Mouse (Mus musculus) limb, embryonic 15.5 days (tissue): Measurements from ENCODE around the gene Olfr702. TPM values are rescaled to one million over a fixed set of nuclear protein-coding genes. Genes with fewer than 3 reads are reported as not detected.

Experiments
- ATAC-seq: fragments of 200-750 bp; cut with Nextera tagmentation; 2 replicates; pipeline ENCODE4 v1.8.0; 2017; ENCODE audit warnings: low read depth, moderate TSS enrichment; ENCODE audit not compliant: insufficient number of reproducible peaks, low FRiP score, low TSS enrichment
- H3K27ac ChIP-seq: fragments of 300-500 bp; sonication (generic); 2 replicates; pipeline ENCODE4 v1.5.1; 2015; ENCODE audit warnings: moderate library complexity, mild to moderate bottlenecking, inconsistent platforms
- H3K27me3 ChIP-seq: fragments of 300-500 bp; sonication (generic); 2 replicates; pipeline ENCODE4 v1.6.1; 2015; ENCODE audit warnings: inconsistent platforms
- H3K36me3 ChIP-seq: fragments of 300-500 bp; sonication (generic); 2 replicates; pipeline ENCODE4 v1.6.1; 2015; ENCODE audit warnings: inconsistent platforms
- H3K4me1 ChIP-seq: fragments of 300-500 bp; sonication (generic); 2 replicates; pipeline ENCODE4 v1.6.1; 2015; ENCODE audit warnings: inconsistent platforms
- H3K4me2 ChIP-seq: fragments of 300-500 bp; sonication (generic); 2 replicates; pipeline ENCODE4 v1.6.1; 2015; ENCODE audit warnings: mild to moderate bottlenecking, inconsistent platforms
- H3K4me3 ChIP-seq: fragments of 300-500 bp; sonication (generic); 2 replicates; pipeline ENCODE4 v1.5.1; 2015; ENCODE audit warnings: mild to moderate bottlenecking, inconsistent platforms
- H3K9ac ChIP-seq: fragments of 300-500 bp; sonication (generic); 2 replicates; pipeline ENCODE4 v1.6.1; 2015; ENCODE audit warnings: inconsistent platforms
- H3K9me3 ChIP-seq: fragments of 300-500 bp; sonication (generic); 2 replicates; pipeline ENCODE4 v1.6.1; 2016; ENCODE audit warnings: inconsistent platforms
- WGBS: fragments of 180-500 bp; shearing (Covaris S2); methylation state at CpG from one replicate; pipeline ENCODE4 v1.1.7; 2015; 5-methylcytosine and 5-hydroxymethylcytosine counted together
- polyA plus RNA-seq: library from polyadenylated mRNA; unstranded; fragments of >200 nt; fragmentation: Nextera tagmentation; extraction: Ambion mirVana; gene quantifications from 2 replicates; pipeline ENCODE4 v1.2.1, GENCODE M21; 2015

Olfr702 gene
- polyA plus RNA-seq: not detected in 2 replicates

DNA sequence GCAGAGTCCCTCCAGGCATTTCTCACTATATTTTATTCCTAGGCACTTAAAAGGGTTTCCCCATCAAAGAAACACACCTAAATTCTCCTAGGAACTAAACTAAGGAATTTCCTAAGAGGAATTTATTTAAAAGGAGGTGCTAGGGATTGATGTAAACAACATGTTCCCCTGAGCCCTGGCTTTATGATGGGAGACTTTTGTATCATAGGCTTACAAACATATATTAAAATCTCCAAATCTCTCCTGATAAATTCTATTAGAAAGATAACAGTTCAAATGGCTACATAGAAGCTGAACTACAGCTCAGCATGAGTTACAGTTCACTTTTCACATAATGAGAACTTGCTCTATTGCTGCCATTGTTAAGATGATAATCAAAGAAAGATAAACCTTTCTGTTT, at the start of gene Olfr702:
TSS of gene Olfr702 (minus strand) at position 101 of the 400 bp plus-strand sequence.
- H3K36me3 ChIP-seq: no peaks in the 10 kb centered on the region

DNA sequence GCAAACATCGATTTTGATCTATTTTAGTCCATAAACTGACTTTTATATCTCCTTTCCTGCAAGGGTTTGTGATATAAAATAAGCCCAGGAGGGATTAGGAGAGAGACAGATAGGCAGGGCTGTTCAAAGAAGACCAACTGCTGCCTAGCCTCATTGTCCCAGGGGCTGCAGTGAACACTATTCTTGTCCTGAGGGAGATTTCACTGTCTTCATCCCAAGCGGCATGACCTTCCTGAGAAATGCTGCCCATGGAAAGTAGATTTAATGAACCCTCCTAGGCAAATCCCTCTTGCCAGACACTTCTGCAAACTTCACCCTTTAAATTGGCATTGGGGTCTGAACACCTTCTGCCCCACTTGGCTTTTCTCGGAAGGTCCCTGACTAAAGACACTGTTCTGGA, 43.1 kb upstream of the Olfr702 start, which contains the start of gene Olfr705:
TSS of gene Olfr705 (minus strand) at position 101 of the 400 bp plus-strand sequence.
- 80% methylated on average over 3 of the region's 3 CpGs for WGBS
- Histone ChIP-seq H3K9me3 (no peaks in the 10 kb centered on the region), H3K4me1 (no peaks in the 10 kb centered on the region), H3K4me2 (no peak within 1 kb of the TSS), H3K9ac (no peak within 1 kb of the TSS), H3K36me3 (no peaks in the 10 kb centered on the region), H3K27me3 (no peaks in the 10 kb centered on the region), H3K4me3 (no peak within 1 kb of the TSS), H3K27ac (no peak within 1 kb of the TSS)
- ATAC-seq: no peak

More for the DNA sequence above, at the start of gene Olfr702:
- H3K9ac ChIP-seq: no peak within 1 kb of the TSS
- ATAC-seq: no peak
- H3K4me1 ChIP-seq: no peaks in the 10 kb centered on the region
- H3K4me2 ChIP-seq: no peak within 1 kb of the TSS
- H3K27ac ChIP-seq: no peak within 1 kb of the TSS
- H3K4me3 ChIP-seq: no peak within 1 kb of the TSS
- no peaks in the 10 kb centered on the region for H3K9me3 ChIP-seq
- H3K27me3 ChIP-seq: no peaks in the 10 kb centered on the region

DNA sequence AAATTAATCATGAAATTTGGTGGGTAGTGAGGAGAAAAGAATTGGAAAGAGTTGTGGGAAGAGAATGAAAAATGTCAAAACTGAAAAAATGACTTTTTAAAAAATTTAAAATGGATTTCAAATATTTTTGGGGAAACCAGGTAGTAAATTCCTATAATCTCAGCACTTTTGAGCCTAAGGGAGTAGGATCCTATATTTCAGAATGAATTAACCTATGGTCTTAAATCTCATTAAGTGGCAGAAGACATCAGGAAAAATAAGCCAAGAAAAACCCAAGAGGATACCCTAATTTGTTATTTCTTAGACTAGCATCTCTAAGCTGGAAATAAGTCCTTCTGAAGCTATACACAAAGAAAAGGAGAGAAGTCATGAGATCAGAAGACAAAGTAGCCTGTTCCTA, 29.2 kb upstream of the Olfr702 start, which contains the start of gene Olfr704:
TSS of gene Olfr704 (plus strand) at position 301 of the 400 bp plus-strand sequence.
- H3K4me2 ChIP-seq: no peak within 1 kb of the TSS
- no peak within 1 kb of the TSS for H3K27ac ChIP-seq
- H3K9me3 ChIP-seq: no peaks in the 10 kb centered on the region
- H3K36me3 ChIP-seq: no peaks in the 10 kb centered on the region
- H3K4me3 ChIP-seq: no peak within 1 kb of the TSS
- no peak within 1 kb of the TSS for H3K9ac ChIP-seq
- no peaks in the 10 kb centered on the region for H3K4me1 ChIP-seq
- H3K27me3 ChIP-seq: no peaks in the 10 kb centered on the region
- no peak for ATAC-seq

DNA sequence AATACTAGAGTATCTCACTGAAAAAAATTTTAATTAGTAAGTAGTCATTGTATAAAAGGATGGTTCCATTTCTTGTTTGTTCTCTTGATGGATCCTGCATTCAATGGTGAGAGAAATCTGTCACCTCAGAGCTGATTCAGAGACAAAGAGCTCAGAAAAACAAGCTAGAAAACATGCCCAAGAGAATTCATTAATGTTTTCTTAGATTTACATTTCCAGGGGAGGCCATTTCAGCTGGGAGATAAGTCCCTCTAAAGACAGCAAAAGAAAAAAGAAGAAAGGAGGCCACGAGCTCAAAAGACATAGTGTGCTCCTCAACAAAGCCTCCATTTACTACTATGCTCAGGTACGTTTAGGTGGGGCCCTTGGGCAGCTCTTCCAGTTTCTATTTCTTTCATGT, 9.4 kb upstream of the Olfr702 start, which contains the start of gene Olfr703:
TSS of gene Olfr703 (plus strand) at position 301 of the 400 bp plus-strand sequence.
- no peaks in the 10 kb centered on the region for H3K9me3 ChIP-seq
- no peak within 1 kb of the TSS for H3K9ac ChIP-seq
- H3K4me3 ChIP-seq: no peak within 1 kb of the TSS
- no peak for ATAC-seq
- H3K36me3 ChIP-seq: no peaks in the 10 kb centered on the region
- WGBS: 65% methylated on average over 2 of the region's 2 CpGs
- no peak within 1 kb of the TSS for H3K27ac ChIP-seq
- no peak within 1 kb of the TSS for H3K4me2 ChIP-seq
- H3K4me1 ChIP-seq: no peaks in the 10 kb centered on the region
- no peaks in the 10 kb centered on the region for H3K27me3 ChIP-seq

DNA sequence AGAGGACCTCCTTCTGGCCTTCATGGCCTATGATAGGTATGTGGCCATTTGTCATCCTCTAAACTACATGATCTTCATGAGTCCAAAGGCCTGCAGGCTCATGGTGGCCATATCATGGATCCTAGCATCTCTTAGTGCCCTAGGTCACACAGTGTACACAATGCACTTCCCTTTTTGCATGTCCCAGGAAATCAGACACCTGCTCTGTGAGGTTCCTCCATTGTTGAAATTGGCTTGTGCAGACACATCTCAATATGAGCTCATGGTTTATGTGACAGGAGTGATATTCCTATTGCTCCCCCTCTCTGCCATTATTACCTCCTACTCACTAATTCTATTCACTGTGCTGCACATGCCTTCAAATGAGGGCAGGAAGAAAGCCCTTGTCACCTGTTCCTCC, 15.3 kb downstream of the Olfr702 start:
- no peaks in the 10 kb centered on the region for H3K4me1 ChIP-seq
- no peak overlapping the region for H3K4me2 ChIP-seq
- H3K27me3 ChIP-seq: no peaks in the 10 kb centered on the region
- no peak overlapping the region for H3K27ac ChIP-seq
- H3K9me3 ChIP-seq: no peaks in the 10 kb centered on the region
- no peak overlapping the region for H3K9ac ChIP-seq
- H3K36me3 ChIP-seq: no peaks in the 10 kb centered on the region
- H3K4me3 ChIP-seq: no peak overlapping the region
- no peak for ATAC-seq

DNA sequence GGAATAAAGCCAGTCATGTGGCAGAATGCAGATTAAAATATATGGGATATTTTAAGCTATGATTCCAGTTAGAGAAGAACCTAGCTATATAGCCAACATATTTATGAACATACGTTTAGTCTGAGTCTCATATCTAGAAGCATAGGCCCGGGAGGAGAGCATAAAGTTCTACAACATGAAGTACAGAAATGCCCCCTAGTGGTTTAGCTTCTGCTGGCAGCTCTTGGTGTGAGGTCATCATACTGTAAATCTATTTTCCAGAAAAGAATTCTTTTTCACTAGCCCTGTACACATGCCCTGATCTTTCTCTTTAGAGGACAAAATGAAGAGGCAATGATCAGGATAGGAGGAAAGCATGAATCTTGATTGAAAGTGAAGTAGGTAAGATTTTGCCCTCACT, 17.9 kb downstream of the Olfr702 start:
- no peak overlapping the region for H3K4me3 ChIP-seq
- H3K27ac ChIP-seq: no peak overlapping the region
- H3K36me3 ChIP-seq: no peaks in the 10 kb centered on the region
- H3K4me2 ChIP-seq: no peak overlapping the region
- no peaks in the 10 kb centered on the region for H3K9me3 ChIP-seq
- no peaks in the 10 kb centered on the region for H3K27me3 ChIP-seq
- ATAC-seq: no peak
- H3K4me1 ChIP-seq: no peaks in the 10 kb centered on the region
- H3K9ac ChIP-seq: no peak overlapping the region
- 54% methylated on average over 2 of the region's 2 CpGs for WGBS

DNA sequence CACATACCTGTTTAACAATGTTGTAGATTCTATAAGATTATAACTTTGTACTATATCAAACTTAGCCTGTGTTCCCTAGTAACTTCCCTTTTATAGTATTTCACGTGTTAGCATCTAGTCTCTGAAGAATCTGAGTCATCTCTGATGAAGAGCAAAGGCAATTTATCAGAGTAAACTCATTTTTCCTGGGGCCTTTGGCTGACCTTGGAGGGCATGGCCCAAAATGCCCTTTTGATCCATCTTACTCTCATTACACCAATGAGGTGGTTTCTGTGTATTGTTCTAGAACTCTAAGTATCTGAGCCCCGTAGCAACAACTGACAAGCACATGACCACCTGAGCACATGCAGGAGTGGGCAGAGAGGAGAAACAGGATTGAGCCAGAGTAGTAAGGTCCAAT, 19.9 kb downstream of the Olfr702 start, which contains the start of gene Olfr701:
TSS of gene Olfr701 (plus strand) at position 301 of the 400 bp plus-strand sequence.
- no peak within 1 kb of the TSS for H3K27ac ChIP-seq
- H3K36me3 ChIP-seq: no peaks in the 10 kb centered on the region
- no peak within 1 kb of the TSS for H3K4me2 ChIP-seq
- H3K4me3 ChIP-seq: no peak within 1 kb of the TSS
- H3K4me1 ChIP-seq: no peaks in the 10 kb centered on the region
- 79% methylated on average over 2 of the region's 2 CpGs for WGBS
- no peaks in the 10 kb centered on the region for H3K9me3 ChIP-seq
- no peak for ATAC-seq
- H3K9ac ChIP-seq: no peak within 1 kb of the TSS
- H3K27me3 ChIP-seq: no peaks in the 10 kb centered on the region

DNA sequence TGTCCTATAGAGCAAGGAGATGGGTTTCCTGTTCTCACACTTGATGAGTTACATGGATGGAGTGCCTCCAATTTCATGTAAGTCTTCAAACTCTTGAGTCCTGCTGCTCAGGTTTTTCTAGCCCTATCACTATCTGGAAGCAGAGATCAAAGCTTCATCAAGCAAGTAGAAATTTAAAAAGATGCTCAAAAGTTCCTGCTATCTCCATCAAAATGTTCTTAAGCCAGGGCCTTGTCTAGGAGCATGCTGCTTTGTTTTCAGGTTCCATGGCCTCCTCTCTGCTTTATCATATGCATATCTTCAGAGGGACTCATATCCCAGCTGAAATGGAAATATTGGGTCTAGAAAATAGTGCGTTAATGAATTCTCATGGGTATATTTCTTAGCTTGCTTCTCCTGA, 25.0 kb downstream of the Olfr702 start, which contains the start of gene Olfr700:
TSS of gene Olfr700 (minus strand) at position 101 of the 400 bp plus-strand sequence.
- Histone ChIP-seq H3K27me3 (no peaks in the 10 kb centered on the region), H3K9me3 (no peaks in the 10 kb centered on the region), H3K27ac (no peak within 1 kb of the TSS), H3K9ac (no peak within 1 kb of the TSS), H3K4me2 (no peak within 1 kb of the TSS), H3K4me3 (no peak within 1 kb of the TSS), H3K36me3 (no peaks in the 10 kb centered on the region), H3K4me1 (no peaks in the 10 kb centered on the region)
- WGBS: 90% methylated on average over 1 of the region's 1 CpGs
- ATAC-seq: no peak

DNA sequence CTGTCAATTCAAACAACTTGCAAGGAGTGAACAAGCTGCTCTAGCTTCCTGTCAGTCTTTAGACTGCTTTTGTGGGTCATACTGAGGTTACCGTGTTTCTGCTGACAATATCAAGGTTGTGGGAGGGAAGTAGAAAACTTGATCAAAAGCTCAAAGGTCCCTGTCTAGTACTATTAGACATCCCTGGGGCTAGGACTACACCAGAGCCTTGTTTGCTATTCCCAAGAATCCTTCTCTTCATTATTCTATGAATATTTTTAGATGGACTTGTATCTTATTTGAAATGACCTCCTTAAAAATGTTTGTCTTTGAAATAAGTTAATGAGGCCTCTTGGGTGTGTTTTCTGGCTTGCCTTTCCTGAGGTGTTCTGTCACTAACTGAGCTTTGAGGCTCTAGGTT, 40.6 kb downstream of the Olfr702 start, which contains the start of gene Olfr699:
TSS of gene Olfr699 (minus strand) at position 101 of the 400 bp plus-strand sequence.
- Histone ChIP-seq H3K4me1 (no peaks in the 10 kb centered on the region), H3K4me3 (no peak within 1 kb of the TSS), H3K4me2 (no peak within 1 kb of the TSS), H3K27me3 (no peaks in the 10 kb centered on the region), H3K9me3 (no peaks in the 10 kb centered on the region), H3K36me3 (no peaks in the 10 kb centered on the region), H3K27ac (no peak within 1 kb of the TSS), H3K9ac (no peak within 1 kb of the TSS)
- ATAC-seq: no peak
- WGBS: 84% methylated on average over 1 of the region's 1 CpGs

DNA sequence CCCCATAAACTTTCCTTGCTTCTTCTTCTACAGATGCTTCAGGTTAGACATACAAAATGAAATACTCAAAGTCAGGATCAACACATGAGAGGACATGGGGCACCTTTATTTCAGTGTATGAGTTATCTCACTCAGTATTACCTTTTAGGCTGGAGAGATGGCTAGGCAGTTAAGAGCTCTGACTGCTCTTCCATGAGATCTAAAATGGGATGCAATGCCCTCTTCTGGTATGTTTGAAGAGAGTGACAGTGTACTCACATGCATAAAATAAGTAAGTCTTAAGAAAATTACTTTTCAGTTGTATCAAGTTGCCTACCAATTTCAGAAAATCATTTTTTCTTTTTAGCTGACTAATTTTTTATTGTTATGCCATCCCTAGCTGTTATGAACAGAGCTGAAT, 45.4 kb downstream of the Olfr702 start:
- Histone ChIP-seq H3K9me3 (no peaks in the 10 kb centered on the region), H3K4me3 (no peak overlapping the region), H3K9ac (no peak overlapping the region), H3K4me1 (no peaks in the 10 kb centered on the region), H3K27me3 (no peaks in the 10 kb centered on the region), H3K4me2 (no peak overlapping the region), H3K27ac (no peak overlapping the region), H3K36me3 (no peaks in the 10 kb centered on the region)
- no peak for ATAC-seq

Other genes with a start within 250 kb of the Olfr702 start
- not detected in 2 replicates for gene Olfr693, start 153.3 kb downstream of the Olfr702 start, polyA plus RNA-seq
- not detected in 2 replicates for gene Olfr694, start 142.1 kb downstream of the Olfr702 start, polyA plus RNA-seq
- not detected in 2 replicates for gene Olfr695, start 117.5 kb downstream of the Olfr702 start, polyA plus RNA-seq
- not detected in 2 replicates for gene Olfr697, start 91.5 kb downstream of the Olfr702 start, polyA plus RNA-seq
- not detected in 2 replicates for gene Olfr698, start 78.5 kb downstream of the Olfr702 start, polyA plus RNA-seq
- not detected in 2 replicates for gene Olfr699, start 40.7 kb downstream of the Olfr702 start, polyA plus RNA-seq
- not detected in 2 replicates for gene Olfr700, start 25.1 kb downstream of the Olfr702 start, polyA plus RNA-seq
- not detected in 2 replicates for gene Olfr701, start 19.8 kb downstream of the Olfr702 start, polyA plus RNA-seq
- gene Olfr703, start 9.5 kb upstream of the Olfr702 start, polyA plus RNA-seq: not detected in 2 replicates
- not detected in 2 replicates for gene Olfr704, start 29.3 kb upstream of the Olfr702 start, polyA plus RNA-seq
- gene Olfr705, start 43.0 kb upstream of the Olfr702 start, polyA plus RNA-seq: not detected in 2 replicates
- not detected in 2 replicates for gene Olfr706, start 54.3 kb upstream of the Olfr702 start, polyA plus RNA-seq
- gene Olfr707, start 67.3 kb upstream of the Olfr702 start, polyA plus RNA-seq: not detected in 2 replicates
- gene Olfr1532-ps1, start 74.1 kb upstream of the Olfr702 start, polyA plus RNA-seq: not detected in 2 replicates
- not detected in 2 replicates for gene Olfr709-ps1, start 98.3 kb upstream of the Olfr702 start, polyA plus RNA-seq
- not detected in 2 replicates for gene Olfr710, start 114.4 kb upstream of the Olfr702 start, polyA plus RNA-seq
- not detected in 2 replicates for gene Olfr6, start 130.0 kb upstream of the Olfr702 start, polyA plus RNA-seq
- not detected in 2 replicates for gene Olfr711, start 141.6 kb upstream of the Olfr702 start, polyA plus RNA-seq
- gene Olfr2, start 172.2 kb upstream of the Olfr702 start, polyA plus RNA-seq: not detected in 2 replicates
- not detected in 2 replicates for gene Olfr713, start 197.3 kb upstream of the Olfr702 start, polyA plus RNA-seq
- gene Olfr714, start 237.1 kb upstream of the Olfr702 start, polyA plus RNA-seq: not detected in 2 replicates